Mouse (Mus musculus) kidney, adult 9 months (tissue): ENCODE data around the gene Slc41a1.

Source experiments
- DNase-seq: peaks from one replicate; pipeline ENCODE4 v3.0.0; 2022

Gene Slc41a1

GRCm38 (mm10) chr1:131891436-131891835, 64.1 kb downstream of the Slc41a1 start:
- DNase-seq, result no peak
